Mouse (Mus musculus) lung, postnatal 36 days (tissue): ENCODE measurements around the gene Cdc42bpa.
A peak's percentile ranks its signal among the peaks of the same experiment; 100 is the strongest.
"Not testable (repeated sequence)": the region's sequence is repeated elsewhere in the genome, so short reads cannot be mapped to it uniquely, and the experiment has no call there.

ENCODE experiments used
- DNase-seq: peaks from one replicate; pipeline ENCODE4 v3.0.0; 2022; ENCODE audit warnings: mixed read lengths

Cdc42bpa gene

DNA sequence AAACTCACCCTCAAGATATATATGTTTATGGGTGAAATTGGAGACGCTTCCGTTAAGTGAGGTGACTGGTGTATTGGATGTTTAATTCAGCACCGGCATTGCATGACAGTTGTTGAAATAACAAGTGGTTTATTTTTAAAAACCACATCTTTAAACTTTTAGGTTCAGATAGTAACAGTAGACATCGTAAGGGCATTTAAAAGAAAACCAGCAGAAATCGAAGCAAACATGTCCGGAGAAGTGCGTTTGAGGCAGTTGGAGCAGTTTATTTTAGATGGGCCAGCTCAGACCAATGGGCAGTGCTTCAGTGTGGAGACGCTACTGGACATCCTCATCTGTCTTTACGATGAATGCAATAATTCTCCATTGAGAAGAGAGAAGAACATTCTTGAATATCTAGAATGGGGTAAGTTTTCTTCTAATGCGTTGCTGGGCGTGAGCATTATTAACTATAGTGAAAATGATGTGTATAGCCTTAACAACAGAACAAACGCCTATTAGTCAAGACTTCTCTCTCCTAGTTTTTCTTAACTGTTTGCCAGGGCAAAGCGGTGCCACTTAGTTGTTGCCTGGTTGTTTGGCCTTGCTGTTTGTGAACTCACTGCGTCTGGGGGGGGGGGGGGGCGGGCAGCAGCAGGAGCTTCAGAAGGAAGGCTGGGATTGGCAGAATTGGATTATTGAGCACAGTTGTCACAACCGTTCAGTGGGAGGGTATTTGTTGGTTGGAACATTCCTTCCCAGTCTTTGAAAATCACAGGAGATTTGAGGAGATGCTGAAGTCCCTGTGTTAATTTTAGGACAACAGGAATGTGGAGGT lies 818 bp downstream of the Cdc42bpa start:
- peak; percentile 17 for DNase-seq

DNA sequence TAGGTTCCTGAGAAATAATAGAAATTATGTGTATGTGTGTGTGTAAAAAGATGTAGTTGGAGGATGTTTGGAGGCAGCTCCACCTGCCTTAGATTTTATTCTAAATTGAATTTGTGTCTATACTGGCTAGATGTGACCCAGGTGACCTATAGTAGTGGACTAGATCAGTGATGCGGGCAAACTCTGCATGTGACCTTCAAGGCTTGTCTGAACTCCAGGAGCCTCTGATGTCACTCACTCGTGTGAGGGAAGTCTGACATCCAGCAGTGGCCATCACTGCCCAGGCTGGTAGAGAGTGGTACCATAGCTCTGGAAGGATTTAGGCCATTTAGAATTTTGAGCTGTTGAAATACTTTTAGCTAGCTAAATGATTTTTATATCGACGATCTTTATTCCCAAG lies 1.5 kb downstream of the Cdc42bpa start:
- DNase-seq: peak; percentile 32

DNA sequence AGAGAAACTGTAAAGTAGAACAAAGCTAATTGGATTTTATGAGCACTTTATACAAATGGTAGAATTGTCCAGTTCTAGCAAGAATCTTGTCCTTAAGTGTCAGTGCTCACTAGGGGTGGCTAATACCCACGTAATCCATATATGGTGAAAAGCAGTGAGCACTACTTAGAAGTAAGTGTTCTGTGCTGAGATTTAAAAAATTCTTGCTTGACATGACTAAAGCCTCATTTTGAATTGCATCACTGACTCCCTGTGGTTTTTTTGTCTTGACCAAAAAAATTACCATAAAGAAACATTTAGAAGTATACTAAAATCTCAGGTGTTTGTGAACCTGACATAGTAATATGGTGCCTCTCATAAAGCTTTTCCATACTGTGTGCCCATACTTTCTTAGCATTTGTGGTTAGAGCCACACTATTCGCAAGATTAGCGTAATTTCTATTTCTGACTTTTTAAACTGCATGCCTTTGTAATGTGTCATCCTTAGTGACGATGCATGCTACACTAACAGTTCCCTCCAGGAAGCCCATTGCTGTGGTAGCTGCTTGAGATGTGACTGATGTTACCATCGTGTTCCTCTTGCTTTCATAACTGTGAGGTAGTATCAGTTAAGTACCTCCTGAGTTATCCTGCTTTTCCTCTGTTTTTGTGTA lies 9.6 kb downstream of the Cdc42bpa start:
- DNase-seq: peak; percentile 22

DNA sequence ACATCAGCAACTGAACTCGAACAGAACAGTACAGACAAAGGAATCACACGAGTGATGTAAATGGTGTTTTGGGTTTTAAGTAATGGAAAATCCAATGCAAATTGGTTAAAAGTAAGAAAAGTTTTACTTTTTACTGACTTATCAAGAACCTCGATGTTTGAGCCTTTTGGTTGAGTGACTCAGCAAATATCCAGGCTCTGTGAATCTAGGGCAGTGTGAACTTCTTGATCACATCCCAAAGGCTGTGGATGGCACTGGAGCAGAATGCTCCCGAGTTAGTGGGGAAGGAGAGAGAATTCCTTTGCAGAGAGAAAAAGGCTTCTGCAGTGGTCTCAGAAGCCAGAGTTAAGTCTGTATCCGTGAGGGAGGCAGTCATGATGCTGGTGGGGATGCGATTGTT lies 14.7 kb downstream of the Cdc42bpa start:
- DNase-seq: no peak

DNA sequence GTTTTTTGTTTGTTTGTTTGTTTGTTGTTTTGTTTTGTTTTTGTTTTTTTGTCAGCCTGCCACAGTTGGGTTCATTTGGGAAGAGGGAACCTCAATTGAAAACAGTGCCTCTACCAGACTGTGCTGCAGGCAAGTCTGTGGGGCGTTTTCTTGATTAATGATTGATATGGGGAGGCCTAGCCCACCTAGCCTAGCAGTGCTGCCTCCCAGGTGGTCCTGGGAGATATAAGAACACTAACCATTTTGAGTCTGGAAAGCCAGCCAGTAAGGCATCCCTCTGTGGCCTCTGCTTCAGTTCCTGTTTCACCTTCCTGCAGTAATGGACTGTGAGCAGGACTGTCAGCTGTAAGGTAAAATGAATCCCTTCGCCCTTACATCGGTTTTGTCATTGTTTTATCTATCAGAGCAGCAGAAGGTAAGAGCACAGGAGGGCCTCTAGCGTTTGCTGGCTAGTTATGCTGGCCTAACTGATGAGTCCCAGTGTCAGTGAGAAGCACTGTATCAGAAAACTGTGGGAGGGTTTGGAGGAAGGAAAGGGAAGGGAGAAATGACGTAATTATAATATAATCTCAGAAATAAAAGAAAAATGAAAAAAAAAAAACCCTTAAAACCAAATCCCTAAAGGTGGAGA lies 15.5 kb downstream of the Cdc42bpa start:
- no peak for DNase-seq

DNA sequence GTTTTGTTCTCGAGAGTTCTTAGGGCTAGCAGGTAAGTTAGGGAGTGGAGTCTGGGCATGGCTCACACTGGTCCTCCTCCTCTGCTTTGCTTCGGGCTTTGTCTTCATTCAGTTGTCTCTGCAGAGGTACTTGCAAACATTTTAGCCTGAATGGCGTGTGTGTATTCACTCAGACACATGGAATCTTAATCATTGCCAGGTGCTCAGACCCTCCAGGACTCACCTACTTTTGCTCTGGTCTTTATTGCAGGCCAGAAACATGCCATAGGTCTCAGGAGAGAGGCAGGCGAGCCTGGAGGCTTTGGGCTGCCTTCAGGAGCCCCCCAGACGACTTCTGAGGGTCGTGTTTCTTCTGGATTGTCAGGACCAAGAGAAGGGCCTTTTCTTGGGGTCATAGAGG lies 17.2 kb downstream of the Cdc42bpa start:
- no peak for DNase-seq

DNA sequence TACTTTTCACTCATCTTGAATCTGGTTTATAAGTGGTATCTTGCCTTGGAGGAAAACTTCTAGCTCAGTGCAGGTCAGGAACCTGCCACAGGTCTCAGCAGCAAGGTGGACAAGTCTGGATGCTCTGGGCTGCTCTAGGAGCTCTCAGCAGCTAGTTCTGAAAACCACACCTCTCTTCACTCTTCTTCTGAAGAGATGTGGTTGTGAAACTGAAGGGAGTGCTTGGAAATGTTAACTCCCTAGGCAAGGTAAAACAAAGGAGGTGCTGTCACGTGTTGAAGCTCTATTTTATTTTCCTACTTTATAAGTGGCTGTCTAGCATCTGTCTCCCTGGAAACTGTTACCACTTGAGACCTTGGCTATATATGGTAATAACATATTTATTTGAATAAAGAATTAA lies 18.5 kb downstream of the Cdc42bpa start:
- DNase-seq: peak; percentile 69

DNA sequence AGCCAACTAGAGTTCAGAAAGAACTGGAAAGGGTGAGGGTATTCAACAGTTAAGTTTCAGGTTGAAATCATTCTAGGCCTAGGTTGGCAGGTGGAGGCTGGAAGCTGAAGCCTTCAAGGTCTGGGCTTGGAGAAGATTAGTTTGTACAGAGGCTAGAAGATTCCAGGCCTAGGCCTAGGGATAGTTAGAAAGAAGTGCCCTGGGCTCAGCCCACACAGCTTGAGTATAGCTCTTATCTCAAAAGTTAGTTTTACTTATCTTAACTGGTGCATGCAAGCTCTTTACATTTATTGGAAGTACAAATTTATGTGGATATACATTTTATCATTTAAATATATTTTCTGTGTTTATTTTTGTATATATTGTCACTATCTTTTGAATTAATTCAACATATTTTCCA lies 21.4 kb downstream of the Cdc42bpa start:
- no peak for DNase-seq

DNA sequence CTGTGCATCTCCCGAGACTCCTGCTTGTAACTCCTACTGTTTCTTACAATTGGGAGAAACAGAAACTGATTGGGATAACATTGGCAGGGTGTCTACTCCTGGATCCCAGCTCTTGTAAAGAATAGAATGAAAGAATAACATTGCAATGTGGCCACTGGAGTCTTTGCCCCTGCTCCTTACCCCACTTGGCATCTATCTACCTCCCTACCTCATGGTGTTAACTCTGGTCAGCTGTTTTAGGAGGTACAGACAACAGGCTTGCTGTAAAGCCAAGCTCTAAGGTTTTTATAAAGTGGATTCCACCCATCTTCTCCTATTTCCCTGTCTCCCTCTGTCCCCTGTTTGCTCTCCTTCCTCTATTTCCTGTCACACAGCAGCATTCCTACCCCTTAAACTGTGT lies 21.9 kb downstream of the Cdc42bpa start:
- no peak for DNase-seq

DNA sequence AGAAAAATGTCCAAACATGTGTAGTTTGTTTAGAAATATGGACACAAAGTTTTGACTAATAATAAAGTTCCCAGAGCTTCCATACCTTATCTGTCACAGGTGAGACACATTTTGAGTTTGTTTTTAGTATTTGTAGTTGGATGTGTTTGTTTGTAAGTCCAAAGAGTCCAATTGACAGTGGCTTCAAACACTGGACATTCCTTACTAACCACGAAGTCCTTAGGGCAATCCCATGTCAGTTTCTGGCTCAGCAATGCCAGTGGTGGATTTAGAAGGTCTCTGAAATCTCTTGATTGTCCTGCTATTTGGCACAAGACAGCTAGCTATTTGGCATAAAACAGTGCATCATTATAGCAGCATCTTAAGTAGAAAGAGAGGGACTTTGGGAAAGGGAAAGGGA lies 22.7 kb downstream of the Cdc42bpa start:
- no peak for DNase-seq

DNA sequence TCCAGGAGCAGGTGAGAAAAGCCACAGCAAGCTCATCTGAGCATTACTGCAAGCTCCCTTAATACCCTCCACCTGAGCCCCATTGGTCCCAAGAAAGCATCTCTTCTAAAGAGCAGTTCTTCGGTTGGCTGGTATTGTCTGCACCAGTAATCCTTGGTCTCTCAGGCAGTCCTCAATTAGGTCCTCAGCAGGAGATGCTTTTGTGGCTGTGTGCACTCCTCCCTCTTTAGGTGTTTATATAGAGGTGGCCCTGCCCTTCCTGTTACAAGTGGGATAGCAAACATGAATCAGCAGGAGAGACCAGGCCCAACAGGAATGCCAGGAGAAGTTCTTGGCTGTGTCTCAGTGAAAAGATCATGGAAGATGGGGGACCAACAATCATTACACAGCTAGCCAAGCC lies 23.9 kb downstream of the Cdc42bpa start:
- DNase-seq: no peak

DNA sequence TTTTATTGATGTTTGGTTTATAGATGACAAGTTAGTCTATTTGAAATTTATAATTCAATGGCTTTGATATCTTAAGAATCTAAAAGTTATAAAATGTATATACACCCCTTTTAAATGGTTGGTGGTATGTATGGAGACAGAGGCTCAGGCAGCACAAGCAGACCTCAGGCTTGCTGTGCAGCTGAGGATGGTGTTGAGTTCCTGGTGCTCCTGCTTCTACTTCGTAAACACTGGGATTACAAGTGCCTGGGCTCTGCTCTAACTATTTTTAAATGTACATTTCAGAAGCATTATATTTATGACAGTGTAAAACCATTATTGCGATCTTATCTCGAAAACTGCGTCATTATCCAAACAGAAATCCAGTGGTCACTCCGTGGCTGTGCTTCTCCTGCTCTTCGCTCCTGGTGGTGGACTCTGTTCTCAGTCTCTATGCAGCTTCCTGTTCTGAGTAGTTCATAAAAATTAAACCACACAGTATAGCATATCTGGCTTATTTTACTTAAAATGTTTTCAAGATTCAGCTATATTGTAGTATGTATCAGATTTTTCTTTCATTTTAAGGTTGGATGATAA lies 31.5 kb downstream of the Cdc42bpa start:
- DNase-seq: no peak

DNA sequence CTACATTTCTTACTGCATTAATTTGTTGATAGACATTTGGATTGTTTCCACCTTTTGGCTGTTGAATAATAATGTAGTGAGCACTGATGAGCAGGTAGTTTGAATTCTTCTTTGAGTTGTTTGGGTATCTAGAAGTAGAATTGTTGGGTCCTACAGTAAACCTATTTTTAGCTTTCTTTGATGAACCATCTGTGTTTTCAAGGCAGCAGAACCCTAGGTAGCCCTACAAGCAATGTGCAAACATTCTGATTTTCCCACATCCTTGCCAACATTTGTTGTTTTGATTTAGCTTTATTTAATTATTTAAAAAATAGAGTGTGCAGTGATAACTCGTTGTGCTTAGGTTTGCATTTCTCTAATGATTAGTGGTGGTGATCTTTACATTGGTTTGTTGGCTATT lies 32.0 kb downstream of the Cdc42bpa start:
- no peak for DNase-seq

DNA sequence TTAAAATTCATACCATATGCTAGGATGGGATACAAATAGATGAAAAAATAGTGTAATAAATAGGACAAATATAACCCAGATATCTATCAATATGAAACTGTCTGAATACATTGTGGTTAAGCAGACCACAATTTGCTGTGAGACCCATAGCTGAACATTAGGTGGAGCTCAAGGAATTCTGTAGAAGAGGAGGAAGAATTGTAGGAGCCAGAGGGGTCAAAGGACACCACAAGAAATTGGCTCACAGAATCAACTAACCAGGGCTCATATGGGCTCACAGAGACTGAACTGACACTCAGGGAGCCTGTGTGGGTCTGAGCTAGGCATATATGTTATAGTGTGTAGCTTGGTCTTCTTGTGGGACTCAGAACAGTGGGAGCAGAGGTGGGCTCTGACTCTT lies 47.8 kb downstream of the Cdc42bpa start:
- peak; percentile 21 for DNase-seq

DNA sequence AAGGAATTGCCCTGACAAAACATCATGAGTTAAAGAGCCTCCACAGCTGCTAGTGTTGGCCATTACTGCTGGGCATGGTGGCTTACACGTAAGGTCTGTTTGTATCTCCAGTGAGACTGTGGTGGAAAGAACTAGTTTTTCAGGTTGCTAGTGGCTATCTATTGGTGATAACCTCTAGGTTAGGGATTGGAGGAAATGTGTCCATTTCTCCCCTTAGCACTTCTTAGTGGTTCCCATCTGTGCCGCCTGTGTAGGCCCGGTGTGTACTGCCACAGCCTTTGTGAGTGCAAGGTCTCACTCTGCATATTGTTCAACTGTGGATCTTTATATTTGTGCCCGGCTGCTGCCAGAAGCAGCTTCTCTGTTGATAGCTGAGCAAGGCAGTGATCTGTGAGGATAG lies 53.2 kb downstream of the Cdc42bpa start:
- no peak for DNase-seq

DNA sequence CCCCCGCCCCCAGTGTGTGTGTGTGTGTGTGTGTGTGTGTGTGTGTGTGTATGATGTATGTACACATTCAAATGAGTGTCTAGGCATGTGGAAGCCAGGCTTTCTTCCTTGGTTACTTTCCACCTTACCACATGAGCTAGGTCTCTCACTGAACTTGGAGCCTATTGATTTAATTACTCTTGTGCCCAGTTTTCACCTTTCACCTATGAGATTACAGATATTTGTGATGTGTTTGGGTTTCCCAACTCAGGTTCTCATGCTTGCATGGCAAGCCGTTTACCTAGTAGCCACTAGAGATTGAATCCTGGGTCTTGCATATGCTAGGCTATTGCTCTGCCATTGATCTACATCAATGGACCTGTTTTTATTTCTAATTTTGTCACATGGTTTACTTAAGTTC lies 57.9 kb downstream of the Cdc42bpa start:
- DNase-seq: no peak

DNA sequence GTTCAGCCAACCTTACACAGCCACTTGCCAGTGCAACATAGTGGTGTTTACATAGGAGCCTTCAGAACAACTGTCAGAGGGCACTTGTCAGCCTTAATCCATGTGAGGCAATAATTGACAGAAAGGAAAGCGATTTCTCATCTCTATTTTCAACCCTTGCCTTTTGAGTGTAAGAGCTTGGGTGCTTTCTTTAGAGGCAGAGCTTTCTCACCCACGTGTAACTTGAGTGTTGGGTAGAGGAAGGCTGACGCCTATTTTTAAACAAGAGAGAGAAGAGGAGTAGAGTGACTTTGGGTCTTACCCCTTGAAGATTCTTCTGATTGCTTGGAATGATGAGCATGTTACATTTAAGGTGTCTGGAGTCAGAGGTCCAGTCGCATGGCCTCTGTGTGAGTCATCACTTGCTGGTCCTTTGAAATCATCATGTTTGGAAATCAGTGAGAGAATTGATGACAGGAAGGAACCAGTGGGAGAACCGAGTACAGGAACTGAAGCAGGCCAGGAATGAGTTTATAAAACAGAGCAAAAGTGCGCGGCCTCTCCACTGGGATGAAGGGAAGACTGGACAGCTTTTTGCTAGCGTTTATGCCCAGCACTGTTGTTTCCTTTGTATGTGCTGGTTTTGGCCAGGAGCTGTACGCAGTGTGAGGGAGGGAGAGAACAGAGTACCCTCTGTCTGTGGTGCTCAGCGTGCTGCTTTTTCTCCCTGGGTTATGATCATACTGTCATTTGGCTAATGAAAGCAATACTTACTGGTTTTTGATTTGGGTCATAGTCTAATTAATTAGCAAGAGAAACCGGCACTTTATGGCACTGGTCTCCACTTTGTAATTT lies 61.4 kb downstream of the Cdc42bpa start:
- DNase-seq: peak; percentile 35

DNA sequence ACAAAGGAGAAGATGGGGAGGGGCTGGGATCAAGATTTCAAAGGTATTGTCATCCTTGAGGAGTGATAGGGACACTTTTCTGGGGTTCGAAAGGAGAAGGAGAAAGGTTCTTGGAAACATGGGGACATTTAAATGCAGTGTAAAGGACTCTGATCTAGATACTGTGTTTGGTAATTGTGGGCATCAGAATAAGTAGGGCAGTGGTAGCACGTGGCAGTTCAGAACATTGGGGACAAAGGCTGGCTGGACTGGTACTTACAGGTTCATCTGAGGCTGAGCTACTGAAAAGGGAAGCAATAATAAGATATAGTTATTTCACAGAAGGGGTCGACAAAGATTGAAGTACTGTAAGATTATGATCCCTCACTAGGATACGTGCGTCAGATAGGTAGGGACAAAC lies 63.2 kb downstream of the Cdc42bpa start:
- no peak for DNase-seq

DNA sequence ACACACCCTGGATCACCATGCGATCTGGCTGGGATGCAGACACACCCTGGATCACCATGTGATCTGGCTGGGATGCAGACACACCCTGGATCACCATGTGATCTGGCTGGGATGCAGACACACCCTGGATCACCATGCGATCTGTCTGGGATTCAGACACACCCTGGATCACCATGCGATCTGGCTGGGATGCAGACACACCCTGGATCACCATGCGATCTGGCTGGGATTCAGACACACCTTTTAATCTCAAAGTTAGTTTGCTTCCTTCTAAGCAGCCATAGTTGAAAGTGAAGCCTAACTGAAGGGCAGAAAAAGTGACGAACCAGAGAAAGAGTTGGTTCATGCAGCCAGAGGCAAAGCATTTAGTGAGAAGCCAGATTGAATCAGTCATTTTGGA lies 69.6 kb downstream of the Cdc42bpa start:
- not testable (repeated sequence) for DNase-seq

DNA sequence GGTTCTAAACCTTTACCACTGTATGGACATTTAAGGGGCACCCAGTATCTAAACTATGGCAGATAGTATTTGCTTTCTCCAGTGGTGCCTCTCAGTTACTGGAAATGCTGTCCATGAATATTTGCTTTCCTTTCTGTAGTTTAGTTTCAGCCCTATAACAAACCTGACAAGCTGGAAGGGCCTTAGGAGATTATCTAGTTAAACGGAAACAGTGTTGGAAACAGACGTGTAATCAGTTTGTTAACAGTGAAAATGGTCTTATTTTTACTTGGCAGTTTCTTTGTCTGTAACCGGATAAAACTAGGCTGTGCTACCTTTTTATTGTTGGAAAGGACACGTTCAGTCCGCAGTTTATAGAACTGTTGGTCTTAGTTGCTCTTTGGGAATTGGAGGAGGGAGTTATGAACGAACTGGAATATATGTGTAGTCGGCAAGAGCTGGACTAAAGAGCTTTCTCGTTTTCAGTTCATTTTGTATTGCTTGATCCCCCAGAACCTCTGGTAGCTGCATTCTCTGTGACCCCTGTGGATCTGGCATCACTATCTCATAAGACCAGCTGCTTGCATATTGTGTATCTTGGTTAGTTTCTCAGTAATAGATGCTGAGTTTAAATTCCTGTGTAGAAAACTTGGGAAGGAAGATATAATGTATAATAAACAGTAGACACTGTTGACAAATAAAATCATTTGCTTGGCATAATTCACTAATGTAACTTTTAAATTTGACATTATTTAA lies 70.5 kb downstream of the Cdc42bpa start:
- no peak for DNase-seq

DNA sequence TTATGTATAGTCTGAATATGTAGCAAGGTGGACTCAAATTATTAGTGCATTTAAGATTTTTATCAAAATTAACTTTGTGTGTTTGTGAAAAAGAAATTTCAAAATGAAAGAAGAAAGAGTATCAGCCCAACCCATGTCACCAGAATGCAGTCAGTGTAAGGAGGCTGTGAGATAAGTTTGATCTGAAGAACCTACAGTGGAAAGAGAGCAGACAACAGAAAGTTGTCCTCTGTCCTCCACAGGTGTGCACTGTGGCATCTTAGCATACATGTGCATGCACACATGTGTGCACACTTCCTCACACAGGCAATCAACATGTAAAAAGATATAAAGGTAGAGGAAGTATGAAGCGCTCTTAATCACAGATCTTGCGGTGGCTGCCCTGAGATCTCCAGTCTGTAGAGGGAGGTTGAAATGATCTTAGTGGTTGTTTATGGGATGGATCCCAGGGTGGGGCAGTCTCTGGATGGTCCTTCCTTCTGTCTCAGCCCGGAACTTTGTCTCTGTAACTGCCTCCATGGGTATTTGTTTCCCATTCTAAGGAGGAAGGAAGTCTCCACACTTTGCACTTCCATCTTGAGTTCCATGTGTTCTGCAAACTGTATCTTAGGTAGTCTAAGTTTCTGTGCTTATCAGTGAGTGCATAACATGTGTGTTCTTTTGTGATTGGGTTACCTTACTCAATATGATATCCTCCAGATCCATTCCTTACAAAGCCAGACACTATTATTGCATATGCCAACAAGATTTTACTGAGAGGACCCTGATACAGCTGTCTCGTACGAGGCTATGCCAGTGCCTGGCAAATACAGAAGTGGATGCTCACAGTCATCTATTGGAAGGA lies 71.7 kb downstream of the Cdc42bpa start:
- DNase-seq: no peak
